Mouse (Mus musculus): ENCODE results near the gene Tekt4. TPM values are rescaled to one million over a fixed set of nuclear protein-coding genes. Genes with fewer than 3 reads are reported as not detected.

Tekt4 gene
- polyA plus RNA-seq (2012; rRNA removed): 0.31 TPM in 1 of 2 replicates, not detected in the other

GRCm38 (mm10) chr17:25454272-25454671, at the start of gene Tekt4:
Gene Tekt4 (plus strand): TSS chr17:25454615.

GRCm38 (mm10) chr17:25433617-25434606, 20.5 kb upstream of the Tekt4 start, which contains the start of gene Cacna1h:
Gene Cacna1h (minus strand): TSS chr17:25433783.

GRCm38 (mm10) chr17:25497013-25497412, 42.6 kb downstream of the Tekt4 start, which contains the start of gene Sstr5:
Gene Sstr5 (minus strand): TSS chr17:25497288.

Other genes with a start within 250 kb of the Tekt4 start
- 15.3 and 17.3 TPM in 2 replicates for gene Gnptg, start 214.5 kb upstream of the Tekt4 start, polyA plus RNA-seq (2012; rRNA removed)
- gene Tsr3, start 214.4 kb upstream of the Tekt4 start, polyA plus RNA-seq (2012; rRNA removed): 7.8 and 11.4 TPM in 2 replicates
- 5.8 and 9.5 TPM in 2 replicates for gene Baiap3, start 198.3 kb upstream of the Tekt4 start, polyA plus RNA-seq (2012; rRNA removed)
- 37.9 and 44.5 TPM in 2 replicates for gene Ube2i, start 180.0 kb upstream of the Tekt4 start, polyA plus RNA-seq (2012; rRNA removed)
- gene Prss34, start 156.2 kb upstream of the Tekt4 start, polyA plus RNA-seq (2012; rRNA removed): 0.10 TPM in 1 of 2 replicates, not detected in the other
- 0.06 and 0.09 TPM in 2 replicates for gene Prss28, start 146.0 kb upstream of the Tekt4 start, polyA plus RNA-seq (2012; rRNA removed)
- gene Prss29, start 136.0 kb upstream of the Tekt4 start, polyA plus RNA-seq (2012; rRNA removed): not detected in 2 replicates
- 6.2 and 33.9 TPM in 2 replicates for gene Tpsab1, start 109.1 kb upstream of the Tekt4 start, polyA plus RNA-seq (2012; rRNA removed)
- 17.3 and 32.1 TPM in 2 replicates for gene Tpsb2, start 88.3 kb upstream of the Tekt4 start, polyA plus RNA-seq (2012; rRNA removed)
- gene Tpsg1, start 85.3 kb upstream of the Tekt4 start, polyA plus RNA-seq (2012; rRNA removed): 1.5 and 2.3 TPM in 2 replicates
- gene Cacna1h, start 20.8 kb upstream of the Tekt4 start, polyA plus RNA-seq (2012; rRNA removed): 13.5 and 16.6 TPM in 2 replicates
- gene Sstr5, start 42.7 kb downstream of the Tekt4 start, polyA plus RNA-seq (2012; rRNA removed): 0.04 TPM in 1 of 2 replicates, not detected in the other
- gene Sox8, start 116.1 kb downstream of the Tekt4 start, polyA plus RNA-seq (2012; rRNA removed): 0.38 and 0.73 TPM in 2 replicates
- 9.1 and 11.0 TPM in 2 replicates for gene Lmf1, start 124.5 kb downstream of the Tekt4 start, polyA plus RNA-seq (2012; rRNA removed)

Measured in stomach, adult 2 months (tissue).